Mouse (Mus musculus) myocyte (in vitro differentiated cells): ENCODE results near the gene Slc37a1.

ENCODE experiments used
- CEBPB ChIP-seq: IDR thresholded peaks from 2 replicates; pipeline ENCODE4 v1.6.1; 2011; ENCODE audit warnings: mild to moderate bottlenecking, moderate library complexity; ENCODE audit not compliant: poor library complexity, insufficient read depth, severe bottlenecking
- MYOG ChIP-seq, 3 experiments: IDR thresholded peaks; one replicate each; pipeline ENCODE4 v1.6.1; 2011; ENCODE audit warnings: control low read depth in 2 of 3, low read depth in 2 of 3, mild to moderate bottlenecking in 2 of 3; ENCODE audit not compliant: insufficient read length in 2 of 3, control insufficient read depth in 1 of 3, insufficient read depth in 1 of 3
- POLR2A ChIP-seq: IDR thresholded peaks from one replicate; pipeline ENCODE4 v1.6.1; 2011; ENCODE audit warnings: low read depth, mild to moderate bottlenecking, control low read depth, moderate library complexity; ENCODE audit not compliant: insufficient read length
- USF1 ChIP-seq: IDR thresholded peaks from one replicate; pipeline ENCODE4 v1.6.1; 2011; ENCODE audit warnings: low read depth, mild to moderate bottlenecking, control low read depth, moderate library complexity

GRCm38 (mm10) chr17:31353255-31353654, 66.7 kb downstream of the Slc37a1 start:
- no peak for TF ChIP-seq POLR2A
- TF ChIP-seq USF1, result no peak
- no peak for TF ChIP-seq MYOG (IDR thresholded peaks at IDR 0.05; ENCODE audit: control insufficient read depth in 1 of 3, insufficient read depth in 1 of 3, insufficient read length in 2 of 3, low read depth in 2 of 3)
- TF ChIP-seq CEBPB, result no peak
